Comparison of ENCODE assay signal across 22 mouse cellular contexts in the genomic region with DNA sequence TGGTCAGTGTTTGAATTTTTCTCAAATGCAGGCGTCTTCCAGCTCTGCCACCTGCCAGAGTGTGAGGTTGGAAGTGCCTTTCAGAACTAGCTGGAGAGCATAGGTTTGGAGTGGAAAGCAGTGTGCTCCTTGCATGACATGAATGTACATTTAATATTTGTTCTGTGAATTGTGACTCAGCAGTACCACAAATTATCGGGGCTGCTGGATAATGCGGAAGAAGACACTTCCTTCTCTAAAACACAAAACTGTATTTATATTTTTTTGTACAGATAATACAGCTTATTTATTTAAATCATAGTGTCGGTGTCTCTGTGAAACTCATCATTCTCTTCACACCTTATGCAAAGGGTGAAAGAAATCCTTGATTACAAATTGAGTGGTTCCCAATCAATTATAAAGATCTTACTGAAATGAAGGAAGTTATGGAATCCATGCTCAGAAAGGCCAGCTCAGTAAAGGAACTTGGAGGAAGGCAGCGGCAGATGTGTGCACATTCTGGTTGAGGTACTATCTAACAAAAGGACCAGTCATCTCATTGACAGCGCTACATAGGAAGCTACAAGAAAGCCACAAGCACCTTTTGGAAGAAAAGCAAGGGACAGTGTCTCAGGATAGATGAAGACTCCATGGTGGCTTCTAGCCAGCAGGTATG.
"Had no signal": no experiment of that assay in that cellular context is flagged by ENCODE, and none has a peak within 500 bp of the region (broad histone marks: within the 10 kb centered on the region; RNA-seq: fewer than 3 reads in every experiment).

No protein-coding gene starts in this region.

- H3K4me2 ChIP-seq: liver, embryonic 15.5 days; lung, embryonic 15.5 days; midbrain, embryonic 12.5 days; neural tube, embryonic 13.5 days; neural tube, embryonic 15.5 days had no signal

- H3K27ac ChIP-seq: liver, embryonic 15.5 days; lung, embryonic 15.5 days; macrophage; midbrain, embryonic 12.5 days; neural tube, embryonic 13.5 days; neural tube, embryonic 15.5 days had no signal

- H3K36me3 ChIP-seq: liver, embryonic 15.5 days; lung, embryonic 15.5 days; midbrain, embryonic 10.5 days; midbrain, embryonic 12.5 days; neural tube, embryonic 15.5 days had no signal

- H3K4me3 ChIP-seq: liver, embryonic 15.5 days; lung, embryonic 15.5 days; midbrain, embryonic 10.5 days; midbrain, embryonic 12.5 days; myocyte; neural tube, embryonic 13.5 days; neural tube, embryonic 15.5 days had no signal

- H3K9ac ChIP-seq: liver, embryonic 15.5 days; liver, postnatal 0 days; lung, embryonic 15.5 days; midbrain, embryonic 12.5 days; neural tube, embryonic 13.5 days; neural tube, embryonic 15.5 days had no signal

- H3K4me1 ChIP-seq: liver, embryonic 15.5 days; midbrain, embryonic 12.5 days; neural tube, embryonic 15.5 days had no signal

- H3K27me3 ChIP-seq: liver, embryonic 15.5 days; lung, embryonic 15.5 days; midbrain, embryonic 12.5 days; neural tube, embryonic 13.5 days; neural tube, embryonic 15.5 days had no signal

- ATAC-seq: liver, postnatal 0 days; lung, postnatal 0 days; midbrain, embryonic 16.5 days had no signal

- DNase-seq: liver, postnatal 0 days; lung, adult 2 months; lung, postnatal 14 days; lung, postnatal 36 days; midbrain, embryonic 14.5 days; retina, postnatal 1 day; right cerebral cortex, adult 18-20 months; right cerebral cortex, postnatal 25 days; right cerebral cortex, postnatal 4 days; spleen, adult 18-20 months; thymus, postnatal 14 days; thymus, postnatal 36 days had no signal

- H3K9me3 ChIP-seq: liver, embryonic 15.5 days; lung, embryonic 15.5 days; midbrain, embryonic 10.5 days; midbrain, embryonic 12.5 days; neural tube, embryonic 13.5 days; neural tube, embryonic 15.5 days had no signal
